1 mouse cellular context compared by ENCODE assay signal in the genomic region with DNA sequence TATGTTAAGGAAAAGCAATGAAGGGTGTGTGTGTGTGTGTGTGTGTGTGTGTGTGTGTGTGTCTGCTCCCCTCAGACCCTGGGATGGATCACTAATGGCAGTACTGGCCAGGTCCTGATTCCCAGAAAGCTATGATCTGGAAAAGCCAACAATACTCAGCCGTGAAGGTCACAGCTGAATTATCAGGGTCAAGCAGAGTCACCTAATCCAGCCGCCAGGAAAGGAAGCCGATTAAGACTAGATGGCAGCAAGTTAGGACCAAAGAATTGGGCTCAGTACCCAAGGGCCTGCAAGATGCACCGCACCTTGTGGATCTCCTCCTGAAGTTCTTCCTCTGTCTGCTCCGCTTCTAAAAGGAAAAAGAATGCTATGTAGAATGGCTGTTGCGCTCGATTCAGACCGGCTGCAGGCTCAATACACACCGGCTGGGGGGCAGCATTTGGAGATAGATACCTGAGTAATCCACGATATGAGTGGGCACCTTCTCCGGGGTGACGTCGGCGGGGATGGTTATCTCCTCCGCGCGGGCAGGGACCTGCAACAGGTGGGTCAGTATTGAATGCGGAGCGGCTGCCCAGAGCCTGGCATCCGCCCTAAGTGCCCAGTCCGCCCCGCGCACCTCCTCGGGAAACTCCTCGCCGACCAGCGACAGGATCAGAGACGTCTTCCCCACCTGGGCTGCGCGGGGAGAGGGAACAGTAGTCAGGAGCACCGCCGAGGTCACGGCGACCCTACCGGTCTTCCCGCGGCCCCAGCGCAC.
TF ChIP-seq lines count a peak whose summit lies in the region.

No protein-coding gene starts in this region.

TF ChIP-seq in CH12.LX, 34 proteins besides CTCF, POLR2A, EP300 and RAD21:
- TF ChIP-seq HCFC1 (IDR thresholded peaks at IDR 0.05; ENCODE audit: low read depth, low read length) (no peak), CHD2 (IDR thresholded peaks at IDR 0.05; ENCODE audit: low read length) (no peak), PAX5 (IDR thresholded peaks at IDR 0.05; ENCODE audit: low read length) (no peak), SMC3 (IDR thresholded peaks at IDR 0.05; ENCODE audit: low read depth, low read length) (no peak), GABPA (IDR thresholded peaks at IDR 0.05; ENCODE audit: insufficient replicate concordance, low read depth, low read length) (no peak), POLR2AphosphoS2 (IDR thresholded peaks at IDR 0.05; ENCODE audit: low read depth, low read length) (no peak), USF2 (conservative IDR thresholded peaks at IDR 0.05; ENCODE audit: low read depth, low read length) (no peak), MAZ (IDR thresholded peaks at IDR 0.05; ENCODE audit: low read depth, low read length) (no peak), UBTF (IDR thresholded peaks at IDR 0.05; ENCODE audit: low read depth, low read length) (no peak), KAT2A (IDR thresholded peaks at IDR 0.05; ENCODE audit: insufficient replicate concordance, low read length) (no peak), ELF1 (IDR thresholded peaks at IDR 0.05; ENCODE audit: low read depth, low read length) (no peak), BHLHE40 (IDR thresholded peaks at IDR 0.05; ENCODE audit: low read depth, low read length) (no peak), MYC (IDR thresholded peaks at IDR 0.05; ENCODE audit: low read depth, low read length) (no peak), USF1 (IDR thresholded peaks at IDR 0.05; ENCODE audit: low read depth, low read length) (no peak), ETS1 (conservative IDR thresholded peaks at IDR 0.05; ENCODE audit: low read depth, low read length) (no peak)
